Mouse (Mus musculus) ovary, postnatal 14 days (tissue): ENCODE measurements around the gene Sipa1.

Experiments
- DNase-seq: peaks from one replicate; pipeline ENCODE4 v3.0.0; 2022; ENCODE audit warnings: low spot score

Gene Sipa1

DNA sequence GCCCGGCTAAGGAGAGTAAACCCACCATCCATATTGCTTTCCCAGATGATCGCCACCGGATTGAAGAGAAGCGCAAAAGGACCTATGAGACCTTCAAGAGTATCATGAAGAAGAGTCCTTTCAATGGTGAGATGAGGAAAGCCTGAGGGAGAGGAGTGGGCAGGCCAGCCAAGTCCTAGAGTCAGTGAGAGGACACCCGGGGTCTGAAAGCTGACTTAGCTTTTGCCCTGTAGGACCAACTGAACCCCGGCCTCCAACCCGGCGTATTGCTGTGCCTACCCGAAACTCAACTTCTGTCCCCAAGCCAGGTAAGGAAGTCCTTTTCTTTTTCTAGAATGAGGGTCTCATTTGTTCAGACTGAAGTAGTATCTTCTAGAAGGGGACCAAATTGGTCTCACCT is 18.2 kb downstream of the Sipa1 start:
- no peak for DNase-seq

DNA sequence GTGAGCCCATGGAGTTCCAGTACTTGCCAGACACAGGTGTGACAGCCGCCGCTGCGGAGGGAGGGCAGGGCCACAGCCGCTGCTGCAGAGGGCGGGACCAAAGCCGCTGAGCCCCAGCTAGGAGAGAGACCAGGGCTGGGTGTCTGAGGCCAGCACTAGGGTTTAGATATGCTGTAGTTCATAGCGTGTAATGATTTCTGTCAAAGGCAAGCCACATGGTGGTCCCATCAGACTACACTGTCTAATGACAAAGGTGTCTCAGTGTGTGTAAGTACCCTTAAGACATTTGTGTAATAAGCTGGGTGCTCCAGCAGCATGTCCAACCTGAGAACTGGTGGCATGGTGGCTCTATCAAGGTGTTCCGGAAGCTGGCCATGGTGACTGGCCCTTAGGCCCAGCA is 21.9 kb downstream of the Sipa1 start:
- no peak for DNase-seq

DNA sequence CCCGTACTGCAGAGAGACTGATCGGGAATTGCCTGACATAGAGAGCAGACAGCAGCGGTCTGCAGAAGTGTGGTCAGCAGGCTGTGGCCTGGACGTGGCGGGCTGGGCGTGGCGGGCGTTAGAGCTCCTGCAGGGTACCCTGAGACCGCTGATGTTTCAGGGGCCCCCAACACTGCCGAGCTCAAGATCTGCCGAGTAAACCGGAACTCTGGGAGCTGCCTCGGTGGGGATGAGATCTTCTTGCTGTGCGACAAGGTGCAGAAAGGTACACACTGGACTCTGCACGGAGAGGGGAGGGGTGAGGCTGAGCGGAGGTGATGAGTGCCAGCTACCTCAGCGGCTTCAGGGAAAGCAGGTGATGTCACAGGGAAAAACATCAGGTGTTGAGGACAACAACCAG is 22.5 kb downstream of the Sipa1 start:
- no peak for DNase-seq

DNA sequence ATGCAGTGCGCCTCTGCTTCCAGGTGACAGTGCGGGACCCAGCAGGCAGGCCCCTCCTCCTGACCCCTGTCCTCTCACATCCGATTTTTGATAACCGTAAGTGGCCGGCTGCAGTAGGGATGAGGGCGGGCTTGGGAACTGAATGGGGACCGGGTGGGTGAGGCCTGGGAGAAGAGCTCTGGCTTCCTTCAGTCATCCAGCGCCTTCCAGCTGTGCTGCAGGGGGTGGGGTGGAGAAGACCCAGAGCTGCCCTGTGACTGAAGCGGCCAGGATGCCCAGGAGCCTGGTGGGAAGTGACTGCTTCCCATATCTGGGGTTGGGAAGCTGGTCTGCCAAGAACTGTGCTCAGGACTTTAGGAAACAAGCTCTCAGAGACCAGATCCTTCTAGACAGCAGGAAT is 23.2 kb downstream of the Sipa1 start:
- DNase-seq, result no peak

DNA sequence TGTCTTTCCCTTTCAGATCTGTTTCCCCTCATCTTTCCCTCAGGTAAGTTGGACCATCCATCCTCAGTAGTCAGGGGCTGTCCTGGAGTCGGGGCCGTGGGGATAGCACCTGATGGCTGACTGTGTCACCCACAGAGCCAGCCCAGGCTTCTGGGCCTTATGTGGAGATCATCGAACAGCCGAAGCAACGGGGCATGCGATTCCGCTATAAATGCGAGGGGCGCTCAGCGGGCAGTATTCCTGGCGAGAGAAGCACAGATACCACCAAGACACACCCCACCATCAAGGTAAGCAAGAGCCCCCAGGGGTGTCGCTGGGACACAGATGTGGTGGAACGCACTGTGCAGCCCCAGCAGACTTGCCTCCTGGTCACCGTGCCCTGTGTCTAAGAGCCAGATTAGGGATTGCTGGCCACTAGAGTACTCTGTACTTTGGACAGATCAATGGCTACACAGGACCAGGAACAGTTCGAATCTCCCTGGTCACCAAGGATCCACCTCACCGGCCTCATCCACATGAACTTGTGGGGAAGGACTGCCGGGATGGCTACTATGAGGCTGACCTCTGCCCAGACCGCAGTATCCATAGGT is 25.0 kb downstream of the Sipa1 start:
- no peak for DNase-seq

DNA sequence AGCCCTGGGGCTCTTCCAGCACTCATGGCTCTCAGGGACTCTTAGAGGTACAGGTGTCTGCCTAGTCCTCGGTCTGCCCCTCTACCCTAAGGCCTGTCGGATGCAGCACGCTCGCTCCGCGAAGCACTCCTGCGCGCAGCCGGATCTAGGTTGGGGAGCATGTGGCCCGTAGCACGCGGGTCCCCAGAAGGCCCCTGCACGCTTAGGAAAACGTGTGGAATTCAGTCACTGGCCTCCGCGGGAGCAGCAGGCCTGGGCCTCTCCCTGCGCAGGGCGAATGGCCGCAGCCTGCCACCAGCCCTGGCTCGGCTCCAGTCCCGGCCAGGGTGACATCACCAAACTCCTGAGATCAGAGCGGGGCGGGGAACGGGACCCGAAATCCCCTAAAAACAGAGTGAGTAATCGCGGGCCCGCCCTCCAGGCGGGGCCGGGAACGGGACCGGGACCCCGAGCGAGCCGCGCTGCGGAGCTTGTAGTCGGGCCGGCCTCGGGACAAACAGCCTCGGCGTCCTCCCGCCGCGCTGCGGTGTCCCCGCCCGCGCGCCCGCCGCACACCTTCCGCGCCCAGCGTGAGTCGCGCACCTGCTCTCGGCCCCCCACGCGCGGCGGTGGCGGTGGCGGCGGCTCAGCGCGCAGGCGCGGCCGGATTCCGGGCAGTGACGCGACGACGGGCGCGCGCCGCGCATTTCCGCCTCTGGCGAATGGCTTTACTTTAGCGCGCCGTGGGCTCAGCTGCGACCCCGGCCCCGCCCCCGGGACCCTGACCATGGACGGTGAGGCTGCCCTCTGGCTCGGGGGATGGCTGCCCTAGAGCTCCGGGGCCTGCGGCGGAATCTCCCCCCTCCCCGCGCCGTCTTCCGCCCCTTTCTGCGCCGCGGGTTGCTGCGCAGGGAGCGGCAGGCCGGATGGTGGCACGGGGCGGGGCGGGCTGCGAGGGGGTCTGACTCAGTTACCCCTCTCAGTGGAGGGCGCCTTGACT is 26.1 kb downstream of the Sipa1 start, which contains the start of gene Rela:
Gene Rela, plus strand, starts transcription at position 415 of the 979 bp plus-strand sequence.
- peak; percentile 88 for DNase-seq

DNA sequence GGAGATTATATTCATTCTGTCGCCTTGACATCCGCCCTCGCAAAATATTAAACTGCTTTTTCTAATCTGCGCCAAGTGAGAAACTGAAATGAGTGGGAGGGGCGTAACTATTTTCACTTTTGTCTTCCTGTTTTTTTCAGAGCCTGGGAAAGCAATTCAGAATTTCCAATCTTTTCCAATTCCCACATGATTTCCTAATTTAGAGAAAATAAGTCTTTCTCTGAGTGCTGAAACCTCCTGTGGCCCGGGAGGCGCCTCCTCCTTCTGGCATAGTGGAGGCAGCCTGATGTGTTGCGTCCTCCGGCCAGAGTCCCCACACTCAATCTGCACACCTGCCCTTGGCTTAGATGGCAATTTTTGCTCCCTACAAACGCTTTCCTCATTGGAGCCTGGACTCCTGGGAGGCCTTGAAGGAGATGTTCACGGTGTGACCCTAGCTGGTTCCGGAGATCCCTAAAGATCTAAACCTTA is 26.9 kb downstream of the Sipa1 start:
- DNase-seq, result no peak

DNA sequence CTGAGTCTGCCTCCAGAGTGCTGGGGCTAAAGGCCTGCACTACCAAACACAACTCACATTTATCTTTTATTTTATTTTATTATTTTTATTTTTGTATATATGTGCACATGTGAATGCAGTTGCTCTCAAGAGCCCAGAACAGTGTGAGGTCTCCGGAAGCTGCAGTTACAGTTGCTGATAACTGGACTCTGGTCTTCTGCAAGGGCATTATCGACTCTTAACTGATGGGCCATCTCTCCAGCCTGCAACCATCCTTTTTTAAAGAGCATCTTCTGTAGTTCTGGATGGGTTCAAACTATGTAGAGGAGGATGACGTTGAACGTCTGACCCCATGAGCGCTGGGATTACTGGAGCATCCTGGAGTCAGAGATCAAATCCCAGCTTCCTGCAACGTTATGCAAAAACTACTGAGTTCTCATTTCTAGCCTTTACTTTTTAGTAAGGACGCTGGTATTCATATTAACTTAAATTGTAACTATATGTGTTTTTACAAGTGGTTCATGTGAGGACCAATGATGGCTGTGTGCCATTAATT is 27.4 kb downstream of the Sipa1 start:
- no peak for DNase-seq

DNA sequence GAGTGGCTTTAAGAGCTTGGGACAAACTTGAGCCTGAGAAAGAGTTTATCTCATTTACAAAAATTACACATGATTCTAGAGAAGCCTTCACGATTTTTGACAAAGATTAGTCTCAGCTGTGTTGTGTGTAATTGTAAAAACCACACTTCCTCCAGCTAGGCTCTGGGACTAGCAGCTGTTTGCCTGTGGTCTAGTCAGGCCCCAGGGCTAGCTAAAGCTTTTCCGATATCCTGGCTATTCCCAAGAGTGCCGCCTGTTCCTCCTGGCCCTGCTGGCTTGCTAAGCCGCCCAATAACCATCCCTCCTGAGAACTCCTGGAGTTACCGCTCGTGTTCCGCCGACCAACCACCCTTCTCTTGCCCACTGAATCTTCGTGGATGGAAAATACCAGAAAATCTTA is 31.4 kb downstream of the Sipa1 start:
- DNase-seq, result no peak

DNA sequence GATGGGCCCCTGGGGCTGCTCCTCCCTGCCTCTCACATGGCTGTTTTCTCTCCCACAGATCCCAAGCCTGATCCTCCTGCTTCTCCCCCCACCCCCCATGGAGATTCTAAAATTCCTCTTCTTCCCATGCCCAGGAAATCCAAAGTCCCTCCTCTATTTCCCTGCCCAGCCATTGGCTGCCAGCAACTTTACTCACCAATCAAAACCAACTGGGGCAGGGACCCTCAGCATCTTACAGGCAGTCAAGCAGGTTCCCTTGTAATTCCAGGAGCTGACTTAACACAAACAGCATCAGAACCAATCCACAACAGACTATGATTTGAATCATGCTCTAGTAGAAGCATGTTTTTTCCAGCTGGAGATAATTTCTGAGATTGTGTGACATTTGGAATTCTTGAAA is 33.6 kb downstream of the Sipa1 start:
- DNase-seq, result no peak

DNA sequence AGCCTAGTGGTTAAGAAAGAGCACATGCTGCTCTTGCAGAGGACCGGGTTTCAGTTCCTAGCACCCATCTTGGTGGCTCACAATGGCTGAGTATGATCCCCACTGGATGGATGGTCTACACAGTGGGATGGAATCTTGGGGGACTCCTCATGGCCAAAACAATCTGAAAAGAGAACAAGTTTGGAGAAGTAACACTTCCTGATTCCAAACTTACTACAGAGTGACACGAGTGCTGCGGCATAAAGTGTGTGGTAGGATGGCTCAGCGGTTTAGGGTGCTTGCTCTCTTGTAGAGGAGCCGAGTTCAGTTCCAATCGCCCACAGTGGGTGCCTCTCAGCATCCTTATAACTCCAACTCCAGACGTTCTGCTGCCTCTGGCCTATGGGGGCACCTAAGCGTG is 38.2 kb downstream of the Sipa1 start:
- no peak for DNase-seq

DNA sequence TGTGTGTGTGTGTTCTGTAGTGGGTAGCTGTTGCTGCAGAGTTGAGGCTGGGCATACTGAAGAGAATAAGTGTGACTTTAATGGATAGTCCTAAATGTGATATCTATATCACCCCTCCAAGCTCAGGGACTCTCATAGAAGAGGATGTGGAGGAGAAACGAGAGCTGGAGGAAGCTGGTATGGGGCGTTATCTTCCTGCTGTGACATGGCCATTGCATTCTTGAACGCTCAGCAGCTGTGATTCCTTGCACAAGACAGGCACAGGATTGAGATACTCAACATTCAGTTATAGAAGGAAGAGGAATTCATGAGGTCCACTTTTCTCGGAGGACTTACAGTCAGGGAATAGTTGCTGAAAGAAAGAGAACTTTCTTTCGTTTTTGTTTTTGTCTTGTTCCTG is 41.6 kb downstream of the Sipa1 start:
- DNase-seq, result no peak

DNA sequence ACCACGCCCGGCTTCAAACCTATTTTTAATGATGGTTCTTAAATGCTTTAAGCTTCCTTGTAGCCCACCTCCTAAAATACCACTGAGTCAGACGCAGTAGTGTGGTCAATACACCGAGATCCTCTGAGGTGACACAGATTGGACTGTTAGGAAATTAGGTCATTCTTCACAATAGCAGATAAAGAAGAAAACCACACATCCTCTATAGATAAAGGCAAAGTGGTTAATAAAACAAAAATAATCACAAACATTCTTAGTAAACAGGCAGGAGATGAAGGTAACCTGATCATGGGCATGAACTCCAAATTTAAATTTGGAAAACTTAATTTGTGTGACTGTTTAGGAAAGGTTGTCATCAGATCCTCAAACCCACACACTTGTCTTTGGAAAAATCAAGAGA is 43.5 kb downstream of the Sipa1 start:
- DNase-seq, result no peak

DNA sequence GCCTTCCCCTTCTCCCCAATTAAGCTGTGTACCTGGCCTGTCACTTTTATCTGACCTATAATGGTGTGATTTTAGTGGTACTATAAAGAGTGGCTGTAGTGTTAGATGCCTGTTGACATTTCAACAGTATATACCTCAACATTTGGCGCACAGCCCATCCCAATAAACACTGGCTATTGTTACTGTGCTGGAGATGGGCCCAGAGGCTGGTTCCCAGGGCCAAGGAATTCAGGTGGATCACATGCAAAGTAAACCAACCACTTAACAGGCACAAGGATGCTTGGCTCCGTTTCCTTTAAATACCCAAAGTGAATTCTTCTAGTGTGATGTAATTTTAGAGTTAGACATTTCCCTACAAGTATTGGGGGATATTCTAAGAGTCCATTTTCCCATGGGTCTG is 48.6 kb downstream of the Sipa1 start:
- DNase-seq, result no peak

DNA sequence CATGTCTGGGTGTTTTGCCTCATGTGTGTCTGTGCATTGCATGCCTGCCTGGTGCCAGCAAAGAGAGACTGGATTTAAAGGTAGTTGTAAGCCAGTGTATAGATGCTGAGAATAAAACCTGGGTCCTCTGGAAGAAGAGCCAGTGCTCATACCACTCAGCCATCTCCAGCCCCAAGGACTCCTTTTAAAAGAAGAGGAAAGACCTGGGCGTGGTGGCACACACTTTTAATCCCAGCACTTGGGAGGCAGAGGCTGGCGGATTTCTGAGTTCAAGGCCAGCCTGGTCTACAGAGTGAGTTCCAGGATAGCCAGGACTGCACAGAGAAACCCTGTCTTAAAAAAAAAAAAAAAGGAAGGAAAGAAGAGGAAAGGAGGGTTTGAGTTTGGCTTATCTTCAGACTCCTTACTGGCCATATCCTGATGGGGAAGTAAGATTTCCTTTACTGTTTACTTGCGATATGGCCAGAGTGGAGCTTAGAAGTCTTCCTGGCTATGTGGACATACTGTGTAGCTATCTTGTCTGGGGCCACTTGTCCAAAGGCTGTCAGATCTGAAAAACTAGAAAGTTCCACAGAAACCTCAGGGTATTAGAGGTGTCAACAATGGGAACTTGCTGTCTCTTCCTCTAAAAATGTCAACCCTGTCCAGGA is 50.6 kb downstream of the Sipa1 start:
- no peak for DNase-seq

DNA sequence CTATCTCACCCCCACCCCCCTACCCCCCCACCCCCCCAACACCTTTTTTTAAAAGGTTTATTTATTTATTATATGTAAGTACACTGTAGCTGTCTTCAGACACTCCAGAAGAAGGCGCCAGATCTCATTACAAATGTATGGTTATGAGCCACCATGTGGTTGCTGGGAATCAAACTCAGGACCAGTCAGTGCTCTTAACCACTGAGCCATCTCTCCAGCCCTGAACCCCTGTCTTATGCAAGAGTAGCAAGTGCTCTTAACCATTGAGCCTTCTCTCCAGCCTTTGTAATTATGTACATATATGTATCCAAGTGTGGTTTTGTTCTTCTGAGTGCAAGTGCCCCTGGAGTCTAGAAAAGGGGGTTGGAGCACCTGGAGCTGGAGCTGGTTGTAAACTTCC is 51.5 kb downstream of the Sipa1 start:
- DNase-seq, result no peak

DNA sequence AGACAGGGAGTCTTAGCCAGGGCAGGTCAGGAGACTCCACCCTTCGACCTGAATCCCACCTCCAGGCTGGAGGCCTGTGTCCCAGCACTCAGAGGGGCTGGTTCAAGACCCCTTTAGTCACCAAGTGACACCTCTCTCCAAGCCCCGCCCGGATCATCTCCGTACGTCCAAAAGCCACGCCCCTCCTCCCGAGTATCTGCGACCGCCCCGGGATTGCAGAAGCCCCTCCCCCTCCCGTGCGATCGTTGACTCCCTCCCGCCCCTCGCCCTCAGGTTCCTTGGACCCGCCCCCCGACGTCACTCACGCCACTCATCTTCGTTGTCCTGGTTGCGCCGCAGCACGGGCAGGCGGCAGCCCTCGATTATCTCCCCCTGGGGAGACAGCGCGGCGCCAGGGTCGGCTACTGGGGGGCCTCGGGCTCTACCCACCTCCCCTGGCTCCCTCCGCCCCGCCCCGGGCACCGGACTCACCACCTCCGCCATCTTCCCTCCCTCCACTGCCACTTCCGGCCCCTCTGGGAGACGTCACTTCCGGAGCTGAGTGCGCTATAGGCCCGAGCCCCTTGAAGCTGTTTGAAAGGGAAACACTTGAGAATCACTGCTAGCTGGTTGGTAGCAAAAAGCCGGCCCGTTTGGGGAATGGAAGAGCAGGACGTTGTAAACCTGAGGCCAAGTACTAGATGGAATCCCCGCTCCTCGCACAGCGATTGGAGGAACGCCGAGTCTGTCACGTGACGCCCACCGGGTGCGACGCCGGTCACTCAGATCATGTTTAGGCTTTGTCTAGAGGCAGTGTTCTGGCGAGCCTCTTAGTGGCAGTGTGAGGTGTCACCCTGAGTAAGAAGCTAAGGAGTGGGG is 53.7 kb downstream of the Sipa1 start, which contains the start of gene Kat5:
Gene Kat5, minus strand, starts transcription at position 691 of the 858 bp plus-strand sequence.
- DNase-seq, result peak; percentile 85

DNA sequence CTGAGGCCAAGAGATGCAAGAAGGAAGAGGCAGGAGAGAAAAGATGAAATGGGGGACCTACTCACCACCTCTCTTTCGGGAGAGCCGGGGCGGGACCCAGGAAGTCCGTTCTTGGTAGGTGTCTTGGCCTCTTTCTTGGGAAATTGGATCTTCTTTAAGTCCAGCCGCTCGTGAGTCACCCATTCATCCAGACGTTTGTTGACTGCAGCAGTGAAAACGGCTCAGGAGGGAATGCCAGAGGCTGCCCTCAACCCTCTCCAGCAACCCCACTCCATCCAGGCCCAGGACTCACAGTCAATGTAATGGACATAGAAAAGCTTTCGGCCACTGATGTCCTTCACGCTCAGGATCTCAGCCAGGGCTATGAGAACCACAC is 54.3 kb downstream of the Sipa1 start:
- no peak for DNase-seq

DNA sequence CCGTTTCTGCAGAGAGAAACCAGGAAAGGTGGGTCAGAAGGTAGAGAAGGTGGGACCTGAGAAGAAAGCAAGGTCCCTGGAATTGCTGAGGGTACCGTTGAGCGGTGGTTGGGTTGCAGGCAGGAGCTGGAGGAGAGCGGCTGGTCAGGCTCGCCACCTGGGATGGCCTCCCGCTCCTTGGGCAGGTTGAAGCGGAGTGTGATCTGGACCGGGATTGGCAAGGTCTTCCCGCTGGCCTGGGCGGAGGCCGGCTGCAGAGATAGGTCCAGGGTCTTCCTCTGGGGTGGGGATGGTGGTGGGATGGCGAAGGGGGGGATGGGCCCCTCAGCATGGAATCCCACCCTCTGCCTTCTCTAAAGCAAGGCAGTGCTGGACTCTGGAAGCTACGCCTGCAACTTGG is 54.8 kb downstream of the Sipa1 start:
- DNase-seq, result no peak

DNA sequence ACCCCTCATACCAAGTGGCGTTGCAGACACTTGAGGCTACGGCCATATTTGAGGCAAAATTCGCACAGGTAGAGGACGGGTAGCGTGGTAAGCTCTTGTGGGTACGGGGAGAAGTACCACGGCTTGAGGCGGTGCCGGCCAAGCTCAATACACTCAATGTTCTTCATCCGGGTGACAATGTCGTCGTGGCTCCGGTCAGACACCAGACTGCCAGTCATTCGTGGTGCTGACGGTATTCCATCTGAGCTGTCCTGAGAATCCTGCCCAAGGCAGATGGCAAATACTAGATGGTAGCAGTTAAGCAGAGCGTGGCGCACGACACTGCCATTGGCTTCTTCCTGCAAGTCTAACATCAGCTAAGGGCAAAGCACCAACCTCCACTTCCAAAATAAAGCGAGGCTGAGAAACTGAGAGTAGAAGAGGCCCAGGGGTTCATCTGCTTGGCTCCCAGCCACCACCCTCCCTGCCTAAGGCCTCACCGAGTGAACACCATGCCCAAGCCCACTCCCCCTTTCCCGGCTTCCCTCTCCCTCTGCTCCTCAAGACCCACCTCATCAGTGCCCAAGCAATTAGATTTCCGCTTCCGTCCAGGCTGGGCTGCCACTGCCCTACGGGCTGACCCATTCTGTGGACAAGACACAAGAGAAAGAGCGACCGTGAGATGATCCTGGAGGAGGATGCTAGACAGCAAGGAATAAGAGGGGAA is 55.6 kb downstream of the Sipa1 start:
- DNase-seq, result no peak

DNA sequence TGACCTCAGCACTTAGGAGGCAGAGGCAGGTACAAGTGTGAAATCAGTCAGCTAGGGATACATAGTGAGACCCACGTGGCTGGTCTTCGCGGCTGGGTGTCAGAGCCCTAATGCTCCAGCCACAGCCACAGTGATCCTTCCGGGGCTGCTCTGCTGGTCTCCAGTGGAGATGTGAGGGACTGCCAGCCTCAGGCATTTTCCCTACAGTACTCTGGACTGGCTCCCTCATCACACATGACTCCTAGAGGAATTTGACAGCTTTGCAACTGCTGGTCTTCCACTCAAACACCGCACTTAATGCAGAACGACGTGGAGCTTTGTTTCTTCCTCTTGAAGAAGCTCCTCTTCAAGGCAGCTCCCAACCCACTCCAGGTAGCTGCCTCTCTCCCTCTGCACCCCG is 57.3 kb downstream of the Sipa1 start:
- no peak for DNase-seq
